Comparison of ENCODE assay signal across 12 mouse cellular contexts in the genomic region with DNA sequence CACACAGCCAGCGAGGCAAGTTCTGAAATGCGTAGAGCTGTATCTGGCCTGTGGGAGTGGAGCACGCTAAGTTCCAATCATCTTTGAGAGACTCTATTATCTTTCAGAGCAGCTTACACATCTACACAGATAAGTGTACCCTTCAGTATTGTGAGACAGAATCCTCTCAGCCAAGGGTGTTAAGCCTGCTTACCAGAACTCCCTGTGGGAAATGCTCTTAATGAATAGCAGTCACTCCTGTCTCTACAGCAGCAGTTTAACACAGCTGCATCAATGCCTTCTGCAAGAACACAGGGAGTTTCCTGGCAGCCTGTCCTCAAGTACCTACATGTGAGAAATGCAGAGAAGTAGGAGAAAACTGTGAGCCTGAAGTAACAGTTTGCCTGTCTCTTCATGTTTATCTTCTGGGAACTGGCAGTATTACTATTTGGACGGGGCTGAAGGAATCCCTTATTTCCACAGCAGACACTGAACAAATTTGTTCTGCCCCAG.
DNase-seq lines count a peak whose midpoint lies in the region; ATAC-seq and TF ChIP-seq lines count a peak whose summit lies in the region.
"Had no signal": no experiment of that assay in that cellular context is flagged by ENCODE, and none has a peak within 500 bp of the region (broad histone marks: within the 10 kb centered on the region; RNA-seq: fewer than 3 reads in every experiment).

No protein-coding gene starts in this region.

- H3K9me3 ChIP-seq in hindbrain, embryonic 16.5 days (ENCODE audit: control insufficient read depth, low read length): no peaks in the 10 kb centered on the region
- no peaks in the 10 kb centered on the region for H3K9me3 ChIP-seq in neural tube, embryonic 15.5 days (replicated peaks)

- H3K27me3 ChIP-seq in hindbrain, embryonic 16.5 days (replicated peaks; ENCODE audit: control insufficient read depth, insufficient read depth, low read length): no peaks in the 10 kb centered on the region
- no peaks in the 10 kb centered on the region for H3K27me3 ChIP-seq in neural tube, embryonic 15.5 days (replicated peaks)
- no peaks in the 10 kb centered on the region for H3K27me3 ChIP-seq in thymus, adult 2 months (ENCODE audit: control insufficient read depth, insufficient read depth, low read length)

- no peak for TF ChIP-seq CTCF in thymus, adult 2 months (IDR thresholded peaks at IDR 0.05; ENCODE audit: borderline replicate concordance, control insufficient read depth, extremely low read depth, insufficient read depth, low read length, poor library complexity)

- WGBS in hindbrain, embryonic 16.5 days: 52% methylated on average over 4 of the region's 4 CpGs
- WGBS in neural tube, embryonic 15.5 days: 63% methylated on average over 4 of the region's 4 CpGs
- WGBS in thymus, adult 2 months: 97% methylated on average over 4 of the region's 4 CpGs

- no peak overlapping the region for H3K4me3 ChIP-seq in hindbrain, embryonic 16.5 days (ENCODE audit: low read length)
- no peak overlapping the region for H3K4me3 ChIP-seq in neural tube, embryonic 15.5 days (replicated peaks)
- H3K4me3 ChIP-seq in thymus, adult 2 months (ENCODE audit: control insufficient read depth, insufficient read depth, low read length): no peak overlapping the region

- H3K27ac ChIP-seq in hindbrain, embryonic 16.5 days (ENCODE audit: low read depth, low read length): 0 out of 2 replicates have a peak overlapping the region, but pooled peaks have one; percentile 31
- peak overlapping the region; percentile 18; the same call in 1 of the 2 replicates for H3K27ac ChIP-seq in neural tube, embryonic 15.5 days (replicated peaks)
- H3K27ac ChIP-seq in thymus, adult 2 months (ENCODE audit: control insufficient read depth, insufficient read depth, low read length): no peak overlapping the region
- H3K27ac ChIP-seq: kidney, postnatal 0 days; liver, embryonic 14.5 days had no signal

- peak; percentile 16 to 44 for DNase-seq in left cerebral cortex, postnatal 14 days (ENCODE audit: low spot score in 2 of 2)
- DNase-seq in left cerebral cortex, postnatal 4 days: no peak
- DNase-seq in embryo, embryonic 10.5 days (ENCODE audit: low spot score): peak; percentile 14
- no peak for DNase-seq in adrenal gland, postnatal 25 days
- no peak for DNase-seq in thymus, adult 2 months
- no peak for DNase-seq in cerebellum, adult 8-10 months
- DNase-seq: adrenal gland, postnatal 10 days; cerebellum, postnatal 36 days had no signal

- H3K4me2 ChIP-seq in hindbrain, embryonic 16.5 days (ENCODE audit: low read length): no peak overlapping the region
- no peak overlapping the region for H3K4me2 ChIP-seq in neural tube, embryonic 15.5 days

- H3K4me1 ChIP-seq in hindbrain, embryonic 16.5 days (ENCODE audit: control insufficient read depth, insufficient read depth, low read depth, low read length): no peaks in the 10 kb centered on the region
- H3K4me1 ChIP-seq in neural tube, embryonic 15.5 days: no peaks in the 10 kb centered on the region
- no peaks in the 10 kb centered on the region for H3K4me1 ChIP-seq in thymus, adult 2 months (replicated peaks; ENCODE audit: control insufficient read depth, insufficient read depth, low read length)

- ATAC-seq in hindbrain, embryonic 16.5 days: peak; percentile 69
- 0 out of 2 replicates have a peak, but pooled peaks have one; percentile 47 for ATAC-seq in neural tube, embryonic 15.5 days (ENCODE audit: low FRiP score)

- intact Hi-C loops in left cerebral cortex, postnatal 14 days (cut with DNase I): no loop called here
- intact Hi-C loops in left cerebral cortex, postnatal 4 days (cut with DNase I): no loop called here

- no peak for TF ChIP-seq POLR2A in thymus, adult 2 months (IDR thresholded peaks at IDR 0.05; ENCODE audit: control insufficient read depth, extremely low read depth, insufficient read depth, low read length, poor library complexity)

- no peak overlapping the region for H3K9ac ChIP-seq in hindbrain, embryonic 16.5 days (ENCODE audit: low read depth, low read length)
- no peak overlapping the region for H3K9ac ChIP-seq in neural tube, embryonic 15.5 days (replicated peaks)
- H3K9ac ChIP-seq: liver, embryonic 14.5 days had no signal

- no peaks in the 10 kb centered on the region for H3K36me3 ChIP-seq in hindbrain, embryonic 16.5 days (ENCODE audit: control insufficient read depth, insufficient read depth, low read length)
- no peaks in the 10 kb centered on the region for H3K36me3 ChIP-seq in neural tube, embryonic 15.5 days
- H3K36me3 ChIP-seq in thymus, adult 2 months (ENCODE audit: control insufficient read depth, insufficient read depth, low read length): no peaks in the 10 kb centered on the region

Comparison
In these comparisons a context has a peak if more than half of its experiments do, and no peak if none do; other contexts are left out.
1. DNase-seq: peak in left cerebral cortex, postnatal 14 days (2 of 2) and embryo, embryonic 10.5 days (single experiment); none in left cerebral cortex, postnatal 4 days (single experiment), adrenal gland, postnatal 25 days (single experiment), thymus, adult 2 months (single experiment) and cerebellum, adult 8-10 months (single experiment).